Mouse (Mus musculus): ENCODE data around the gene Itm2c. TPM values are rescaled to one million over a fixed set of nuclear protein-coding genes. Genes with fewer than 3 reads are reported as not detected.

The Itm2c gene
- polyA plus RNA-seq, 1 experiment, result 0.38 TPM

DNA sequence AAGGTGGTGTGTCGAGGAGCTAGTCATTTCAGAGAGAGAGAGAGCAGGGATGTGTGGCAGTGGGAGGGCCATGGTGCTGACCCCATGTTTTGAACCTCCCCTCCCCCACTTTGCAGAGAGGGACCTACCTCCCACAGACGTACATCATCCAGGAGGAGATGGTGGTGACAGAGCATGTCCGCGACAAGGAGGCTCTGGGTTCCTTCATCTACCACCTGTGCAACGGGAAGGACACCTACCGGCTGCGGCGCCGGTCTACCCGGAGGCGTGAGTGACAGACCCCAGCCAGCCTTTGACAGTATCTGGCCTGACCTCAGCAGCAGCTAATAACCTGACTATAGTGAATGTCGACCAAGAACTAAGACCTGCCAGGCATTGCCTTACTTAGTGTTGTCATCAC, 12.8 kb downstream of the Itm2c start:
- H3K4me1 ChIP-seq (ENCODE audit: control insufficient read depth), result no peaks in the 10 kb centered on the region
- H3K36me3 ChIP-seq (ENCODE audit: control insufficient read depth), result peaks cover 25% of the 10 kb centered on the region
- TF ChIP-seq TAL1 (IDR thresholded peaks at IDR 0.05; ENCODE audit: low read length), result no peak
- TF ChIP-seq GATA1 (IDR thresholded peaks at IDR 0.05; ENCODE audit: low read length), result no peak
- no peaks in the 10 kb centered on the region for H3K9me3 ChIP-seq (ENCODE audit: control insufficient read depth, low read length)
- H3K4me3 ChIP-seq (replicated peaks), result no peak overlapping the region
- no peaks in the 10 kb centered on the region for H3K27me3 ChIP-seq (ENCODE audit: control insufficient read depth)

- H3K36me3 ChIP-seq (ENCODE audit: control insufficient read depth), result peaks cover 21% of the 10 kb centered on the region
- TF ChIP-seq GATA1 (IDR thresholded peaks at IDR 0.05; ENCODE audit: low read length), result no peak
- TF ChIP-seq TAL1 (IDR thresholded peaks at IDR 0.05; ENCODE audit: low read length), result no peak
Measured at GRCm38 (mm10) chr1:85908754-85909590, 14.9 kb downstream of the Itm2c start.

DNA sequence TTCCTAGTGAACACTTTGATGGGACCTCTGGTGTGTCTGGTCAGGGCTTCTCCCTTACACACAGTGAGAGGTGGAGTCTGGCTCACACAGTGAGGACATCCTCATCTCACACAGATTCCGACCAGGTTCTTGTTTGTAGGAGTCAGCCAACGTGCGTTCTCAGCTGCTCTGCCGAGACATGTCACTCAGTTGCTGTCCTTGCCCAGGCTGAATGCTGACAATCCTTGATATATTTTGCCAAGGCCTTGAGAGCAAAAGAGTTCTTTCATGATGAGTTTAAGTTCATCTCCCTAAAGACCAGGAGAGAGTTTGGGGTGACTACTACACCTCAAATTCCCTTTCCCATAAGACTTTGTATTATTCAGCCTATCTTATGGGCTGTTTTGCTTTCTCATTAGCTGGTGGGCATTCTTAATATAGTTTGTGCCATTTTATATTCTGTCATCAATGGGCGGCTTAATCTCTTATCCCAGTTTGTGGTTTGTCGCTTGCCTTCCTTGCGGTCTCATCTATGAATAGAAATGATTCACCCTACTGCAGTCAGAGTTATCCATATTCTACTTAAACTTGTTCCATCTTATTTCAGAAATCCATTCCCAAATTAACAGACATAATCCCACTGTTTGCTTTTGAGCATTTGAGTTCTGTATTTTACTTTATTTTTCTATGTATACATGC, 19.1 kb downstream of the Itm2c start:
- H3K36me3 ChIP-seq (ENCODE audit: control insufficient read depth), result peaks cover under 1% of the 10 kb centered on the region; the same call in 1 of the 2 replicates
- no peaks in the 10 kb centered on the region for H3K27me3 ChIP-seq (ENCODE audit: control insufficient read depth)
- no peaks in the 10 kb centered on the region for H3K4me1 ChIP-seq (ENCODE audit: control insufficient read depth)
- no peaks in the 10 kb centered on the region for H3K9me3 ChIP-seq (ENCODE audit: control insufficient read depth, low read length)
- TF ChIP-seq GATA1 (IDR thresholded peaks at IDR 0.05; ENCODE audit: low read length) (no peak), TAL1 (IDR thresholded peaks at IDR 0.05; ENCODE audit: low read length) (no peak)
- H3K4me3 ChIP-seq (replicated peaks), result no peak overlapping the region

More at GRCm38 (mm10) chr1:85908754-85909590, 14.9 kb downstream of the Itm2c start:
- no peak overlapping the region for H3K4me3 ChIP-seq (replicated peaks)
- no peaks in the 10 kb centered on the region for H3K9me3 ChIP-seq (ENCODE audit: control insufficient read depth, low read length)
- no peaks in the 10 kb centered on the region for H3K27me3 ChIP-seq (ENCODE audit: control insufficient read depth)
- H3K4me1 ChIP-seq (ENCODE audit: control insufficient read depth), result no peaks in the 10 kb centered on the region

DNA sequence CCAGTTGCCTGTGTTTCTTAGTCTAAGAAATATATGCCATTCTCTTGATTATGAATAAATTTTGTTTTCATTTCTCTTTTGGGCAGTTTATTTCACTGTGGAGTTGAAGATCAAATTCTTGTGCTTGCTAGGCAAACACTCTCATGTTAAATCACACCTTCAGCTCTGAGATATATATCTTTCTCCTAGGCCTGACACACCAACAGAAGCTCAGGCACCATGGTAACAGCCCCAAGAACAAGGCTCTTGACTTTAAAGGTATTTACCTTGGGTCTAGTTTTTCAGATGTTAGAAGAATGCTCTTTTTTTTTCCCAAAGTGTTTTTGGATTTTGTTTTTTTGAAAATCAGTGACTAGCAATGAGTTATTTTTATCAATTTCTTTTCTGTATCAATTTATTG, 21.8 kb downstream of the Itm2c start:
- no peak for TF ChIP-seq TAL1 (IDR thresholded peaks at IDR 0.05; ENCODE audit: low read length)
- no peak for TF ChIP-seq GATA1 (IDR thresholded peaks at IDR 0.05; ENCODE audit: low read length)
- no peaks in the 10 kb centered on the region for H3K27me3 ChIP-seq (ENCODE audit: control insufficient read depth)
- H3K9me3 ChIP-seq (ENCODE audit: control insufficient read depth, low read length), result no peaks in the 10 kb centered on the region

DNA sequence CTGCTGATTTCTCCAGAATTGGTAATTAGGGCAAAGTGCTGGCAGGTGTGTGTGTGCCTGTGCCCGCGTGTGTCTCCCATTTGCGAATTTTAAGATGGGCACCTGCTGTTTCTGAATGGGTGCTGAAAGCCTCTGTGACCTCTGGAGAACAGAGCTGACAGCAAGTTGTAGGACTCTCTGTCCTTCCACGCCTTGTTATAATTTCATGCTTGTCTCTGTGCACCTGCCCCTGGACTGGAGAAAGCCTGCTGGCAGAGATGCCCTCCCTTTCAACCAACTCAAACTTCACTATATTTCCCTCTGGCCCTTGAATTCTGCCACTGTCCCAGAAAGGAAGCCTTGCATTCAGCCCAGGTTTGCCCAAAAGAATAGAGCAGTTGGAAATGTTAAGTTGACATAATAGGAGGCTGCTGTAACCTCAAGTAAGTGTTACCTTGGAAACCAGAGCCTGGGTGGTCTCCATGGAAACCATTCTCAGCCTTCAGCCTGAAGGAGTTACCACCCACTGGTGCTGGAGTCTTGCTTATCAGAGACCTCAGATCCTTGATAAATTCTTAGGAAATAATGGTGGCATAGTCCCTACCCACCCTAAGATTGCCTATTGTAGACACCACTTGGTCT, 22.9 kb downstream of the Itm2c start:
- Histone ChIP-seq H3K27me3 (ENCODE audit: control insufficient read depth) (no peaks in the 10 kb centered on the region), H3K4me3 (replicated peaks) (no peak overlapping the region), H3K36me3 (ENCODE audit: control insufficient read depth) (no peaks in the 10 kb centered on the region), H3K4me1 (ENCODE audit: control insufficient read depth) (no peaks in the 10 kb centered on the region), H3K9me3 (ENCODE audit: control insufficient read depth, low read length) (no peaks in the 10 kb centered on the region)
- TF ChIP-seq TAL1 (IDR thresholded peaks at IDR 0.05; ENCODE audit: low read length) (no peak), GATA1 (IDR thresholded peaks at IDR 0.05; ENCODE audit: low read length) (no peak)

More for the DNA sequence above, 21.8 kb downstream of the Itm2c start:
- Histone ChIP-seq H3K4me3 (replicated peaks) (no peak overlapping the region), H3K36me3 (ENCODE audit: control insufficient read depth) (no peaks in the 10 kb centered on the region), H3K4me1 (ENCODE audit: control insufficient read depth) (no peaks in the 10 kb centered on the region)

DNA sequence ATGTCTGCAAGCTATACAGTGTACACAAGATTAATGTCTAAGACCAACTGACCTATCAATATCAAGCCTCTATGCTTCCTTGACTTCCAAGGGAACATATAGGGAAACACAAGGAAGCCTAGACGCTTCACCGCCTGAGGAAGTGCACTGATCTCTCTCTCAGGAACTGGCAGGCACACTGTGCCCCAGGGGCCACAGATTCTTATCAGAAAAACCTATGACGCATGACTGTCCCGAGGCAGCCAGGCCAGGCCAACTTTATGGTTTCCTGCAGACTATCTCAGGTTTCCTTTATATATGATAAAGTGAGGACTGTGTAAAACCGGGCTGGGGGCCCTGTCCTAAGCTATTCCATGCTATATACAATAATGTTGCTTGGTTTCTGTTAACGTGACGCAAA, 25.5 kb downstream of the Itm2c start:
- TF ChIP-seq GATA1 (IDR thresholded peaks at IDR 0.05; ENCODE audit: low read length) (no peak), TAL1 (IDR thresholded peaks at IDR 0.05; ENCODE audit: low read length) (no peak)
- no peak overlapping the region for H3K4me3 ChIP-seq (replicated peaks)
- H3K36me3 ChIP-seq (ENCODE audit: control insufficient read depth), result no peaks in the 10 kb centered on the region
- H3K9me3 ChIP-seq (ENCODE audit: control insufficient read depth, low read length), result no peaks in the 10 kb centered on the region
- no peaks in the 10 kb centered on the region for H3K27me3 ChIP-seq (ENCODE audit: control insufficient read depth)
- H3K4me1 ChIP-seq (ENCODE audit: control insufficient read depth), result peaks cover 1% of the 10 kb centered on the region; the same call in 1 of the 2 replicates

DNA sequence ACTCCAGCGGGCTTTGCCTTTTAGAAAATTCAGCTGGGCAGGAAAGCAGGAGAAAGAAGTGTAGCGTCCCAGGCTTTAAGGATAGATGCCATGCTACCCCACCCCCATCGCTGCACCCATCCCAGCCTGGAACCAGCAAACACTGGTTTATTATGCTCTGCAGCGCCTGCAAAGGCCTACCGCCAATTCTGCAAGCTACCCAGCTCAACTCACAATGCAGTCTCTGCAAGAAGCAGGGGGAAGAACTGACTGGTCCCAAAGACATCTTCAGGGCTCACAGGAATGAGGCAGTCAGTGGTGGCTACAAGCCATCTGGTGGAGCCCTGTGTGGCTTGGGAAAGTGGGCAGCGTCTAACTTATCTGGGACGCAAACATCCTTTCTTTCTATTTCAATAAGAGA, 27.6 kb downstream of the Itm2c start:
- H3K4me3 ChIP-seq (replicated peaks), result no peak overlapping the region
- H3K36me3 ChIP-seq (ENCODE audit: control insufficient read depth), result no peaks in the 10 kb centered on the region
- no peaks in the 10 kb centered on the region for H3K27me3 ChIP-seq (ENCODE audit: control insufficient read depth)
- H3K4me1 ChIP-seq (ENCODE audit: control insufficient read depth), result peaks cover 1% of the 10 kb centered on the region; the same call in 1 of the 2 replicates
- H3K9me3 ChIP-seq (ENCODE audit: control insufficient read depth, low read length), result no peaks in the 10 kb centered on the region
- TF ChIP-seq TAL1 (IDR thresholded peaks at IDR 0.05; ENCODE audit: low read length) (no peak), GATA1 (IDR thresholded peaks at IDR 0.05; ENCODE audit: low read length) (no peak)

- H3K4me3 ChIP-seq (replicated peaks), result no peak overlapping the region
- H3K4me1 ChIP-seq (ENCODE audit: control insufficient read depth), result peaks cover 1% of the 10 kb centered on the region; the same call in 1 of the 2 replicates
- no peaks in the 10 kb centered on the region for H3K36me3 ChIP-seq (ENCODE audit: control insufficient read depth)
- H3K9me3 ChIP-seq (ENCODE audit: control insufficient read depth, low read length), result no peaks in the 10 kb centered on the region
- TF ChIP-seq GATA1 (IDR thresholded peaks at IDR 0.05; ENCODE audit: low read length) (no peak), TAL1 (IDR thresholded peaks at IDR 0.05; ENCODE audit: low read length) (no peak)
- no peaks in the 10 kb centered on the region for H3K27me3 ChIP-seq (ENCODE audit: control insufficient read depth)
Measured at GRCm38 (mm10) chr1:85922127-85922864, 28.2 kb downstream of the Itm2c start.
